Mouse (Mus musculus): Measurements from ENCODE around the gene Ppy. TPM values are rescaled to one million over a fixed set of nuclear protein-coding genes. Genes with fewer than 3 reads are reported as not detected.
A peak's percentile ranks its signal among the peaks of the same experiment; 100 is the strongest.

The Ppy gene
- total RNA-seq, 2 experiments from 2014 or later, result not detected

DNA sequence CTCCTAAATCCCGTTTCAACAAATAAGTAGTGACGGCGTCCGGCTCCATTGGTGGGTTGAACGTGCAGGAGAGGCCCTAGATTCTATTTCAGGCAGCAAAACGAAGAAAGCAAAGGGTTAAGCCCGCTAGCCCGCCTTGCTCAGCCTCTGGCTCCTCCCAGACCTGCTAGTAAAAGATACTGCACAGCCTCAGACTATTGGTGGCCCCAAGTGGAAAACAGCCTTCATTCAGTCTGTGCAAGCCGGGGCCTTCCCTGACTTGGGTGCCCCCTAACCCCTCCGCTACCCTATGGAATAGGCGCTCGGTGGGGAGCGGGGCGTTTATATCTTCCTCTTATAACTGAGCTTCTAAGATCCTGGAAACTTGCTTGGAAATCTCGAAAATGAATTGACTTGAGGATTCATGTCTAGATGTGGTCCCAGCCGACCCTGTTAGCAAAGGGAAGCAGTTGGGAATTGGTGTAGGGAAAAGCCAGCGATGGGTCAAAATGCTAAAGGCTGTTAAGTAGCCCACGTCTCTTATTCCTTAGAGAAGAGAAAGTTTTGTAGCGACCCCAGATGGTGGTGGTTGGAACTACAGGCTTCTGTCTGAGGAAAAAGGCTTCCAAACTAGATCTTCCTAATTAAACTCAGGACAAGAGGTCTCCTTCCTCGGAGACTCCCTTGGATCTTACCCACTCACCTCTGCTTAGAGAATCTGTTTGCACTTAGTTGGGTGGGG, 11.9 kb downstream of the Ppy start:
- intact Hi-C loops (cut with DNase I), result loop anchor here (2.0 kb wide), 1 partner anchor 28 kb away; no protein-coding TSS in a partner anchor
- DNase-seq, result peak; percentile 39 to 68

GRCm38 (mm10) chr11:102087931-102088898, 12.9 kb downstream of the Ppy start, which contains the start of gene Mpp2:
Mpp2 (minus strand) TSS chr11:102088515.
- intact Hi-C loops (cut with DNase I), result loop anchor here (2.0 kb wide), 1 partner anchor 27 kb away; no protein-coding TSS in a partner anchor
- peak; percentile 62 to 64 for DNase-seq

GRCm38 (mm10) chr11:102087081-102087751, 13.9 kb downstream of the Ppy start:
- intact Hi-C loops (cut with DNase I), result no loop called here
- DNase-seq, result peak; percentile 54 to 64

GRCm38 (mm10) chr11:102086331-102086730, 14.8 kb downstream of the Ppy start:
- DNase-seq, result no peak
- intact Hi-C loops (cut with DNase I), result no loop called here

DNA sequence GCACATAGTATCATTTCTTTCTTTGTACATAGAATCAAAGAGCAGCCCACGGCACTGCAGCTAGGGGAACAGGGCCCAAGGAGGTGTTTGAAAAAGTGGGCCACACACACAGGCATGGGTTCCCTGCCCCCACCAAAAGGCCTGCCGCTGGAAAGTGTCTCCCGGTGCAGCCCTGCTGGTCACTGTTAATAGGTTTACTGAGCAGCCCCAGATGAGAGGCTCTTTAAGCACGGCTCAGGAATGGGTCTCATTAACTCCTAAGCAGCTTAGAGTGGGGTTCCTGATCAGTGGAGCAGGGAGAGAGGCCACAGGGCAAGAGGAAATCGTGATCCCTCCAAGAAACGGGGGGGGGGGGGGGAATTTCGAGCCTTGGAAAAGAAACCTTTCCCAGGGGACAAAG, 17.0 kb downstream of the Ppy start:
- DNase-seq, result no peak
- intact Hi-C loops (cut with DNase I), result no loop called here

- no peak for DNase-seq
- intact Hi-C loops (cut with DNase I), result no loop called here
Observed at GRCm38 (mm10) chr11:102083193-102083592, 17.9 kb downstream of the Ppy start.

- peak; percentile 36 to 43 for DNase-seq
- intact Hi-C loops (cut with DNase I), result no loop called here
Observed at GRCm38 (mm10) chr11:102082322-102082721, 18.8 kb downstream of the Ppy start.

DNA sequence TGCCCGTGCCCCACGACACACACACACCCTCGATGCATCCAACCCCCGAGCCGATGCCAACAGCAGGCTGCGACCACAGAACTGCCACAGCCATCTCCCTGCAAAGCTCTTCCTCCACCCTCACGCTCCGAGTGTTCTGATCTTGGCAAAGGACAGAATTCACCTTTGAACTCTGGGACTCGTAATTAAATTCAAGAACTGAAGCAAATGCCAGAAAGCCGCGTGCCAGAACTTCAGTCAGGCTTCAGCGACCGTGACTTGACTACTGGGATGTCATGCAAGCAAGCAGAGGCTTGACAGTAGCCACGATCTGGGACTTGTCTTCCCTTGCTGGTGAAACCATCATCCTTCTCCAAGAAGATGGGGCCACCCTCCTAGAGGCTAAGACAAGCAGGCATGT, 27.4 kb downstream of the Ppy start:
- DNase-seq, result no peak
- intact Hi-C loops (cut with DNase I), result no loop called here

GRCm38 (mm10) chr11:102072729-102073128, 28.4 kb downstream of the Ppy start:
- intact Hi-C loops (cut with DNase I), result no loop called here
- DNase-seq, result no peak

DNA sequence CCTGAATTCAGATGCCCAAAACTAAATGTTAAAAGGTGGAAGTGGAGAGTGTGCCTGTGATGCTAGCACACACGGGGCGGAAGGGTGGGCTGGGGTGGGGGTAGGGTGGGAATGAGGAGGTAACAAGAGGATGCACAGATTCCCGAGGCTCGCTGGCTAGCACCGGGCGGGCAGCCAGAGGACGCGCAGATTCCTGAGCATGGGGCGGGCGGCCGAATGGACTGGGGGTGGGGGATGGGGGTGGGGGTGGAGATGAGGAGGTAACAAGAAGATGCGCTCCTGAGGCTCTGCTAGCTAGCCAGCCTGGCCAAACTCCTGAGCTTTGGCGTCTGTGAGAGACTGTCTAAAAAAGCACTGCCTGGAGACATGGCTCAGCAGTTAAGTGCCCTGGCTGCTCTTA, 30.7 kb downstream of the Ppy start:
- intact Hi-C loops (cut with DNase I), result no loop called here
- DNase-seq, result no peak

DNA sequence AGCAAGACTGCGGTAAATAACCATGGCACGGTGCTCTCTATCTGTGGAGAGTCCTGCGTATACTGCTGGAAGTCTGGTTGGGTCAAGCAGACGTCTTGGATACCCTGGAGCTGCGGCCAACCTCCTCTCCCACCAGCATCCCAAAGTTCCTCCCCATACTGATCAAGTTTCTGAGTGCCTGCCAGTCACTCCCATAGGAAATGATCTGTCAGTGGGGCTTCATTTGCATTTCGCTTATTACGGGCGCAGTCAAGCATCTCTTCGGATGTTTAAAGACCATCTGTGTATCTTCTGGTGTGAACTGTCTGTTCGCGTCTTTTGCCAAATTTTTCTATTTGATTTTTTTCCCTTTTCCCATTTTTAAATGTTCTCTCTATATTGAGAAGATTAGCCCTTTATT, 31.5 kb downstream of the Ppy start:
- intact Hi-C loops (cut with DNase I), result no loop called here
- no peak for DNase-seq

- intact Hi-C loops (cut with DNase I), result no loop called here
- DNase-seq, result no peak
Observed at GRCm38 (mm10) chr11:102068969-102069368, 32.1 kb downstream of the Ppy start.

DNA sequence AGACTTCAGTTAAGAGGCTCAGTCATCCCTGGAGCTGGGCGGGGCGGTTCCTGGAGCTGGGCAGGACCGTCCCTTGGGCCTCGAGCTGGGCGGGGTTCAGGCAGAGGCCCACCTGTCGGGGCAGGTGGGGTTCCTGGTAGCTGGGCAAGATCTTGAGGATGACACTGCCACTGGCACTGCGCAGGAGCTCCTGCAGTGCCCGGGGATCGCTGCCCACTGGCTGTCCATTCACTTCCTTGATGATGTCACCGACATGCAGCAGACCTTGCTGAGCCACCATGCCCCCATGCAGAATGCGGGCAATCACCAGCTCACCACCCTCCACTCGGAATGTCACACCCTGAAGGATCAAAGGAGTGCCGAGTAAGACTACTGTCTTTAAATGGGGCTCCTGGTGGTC, 38.0 kb downstream of the Ppy start:
- no peak for DNase-seq
- intact Hi-C loops (cut with DNase I), result loop anchor here (5.0 kb wide), 1 partner anchor 204 kb away; the partner anchor contains the start of gene Asb16

DNA sequence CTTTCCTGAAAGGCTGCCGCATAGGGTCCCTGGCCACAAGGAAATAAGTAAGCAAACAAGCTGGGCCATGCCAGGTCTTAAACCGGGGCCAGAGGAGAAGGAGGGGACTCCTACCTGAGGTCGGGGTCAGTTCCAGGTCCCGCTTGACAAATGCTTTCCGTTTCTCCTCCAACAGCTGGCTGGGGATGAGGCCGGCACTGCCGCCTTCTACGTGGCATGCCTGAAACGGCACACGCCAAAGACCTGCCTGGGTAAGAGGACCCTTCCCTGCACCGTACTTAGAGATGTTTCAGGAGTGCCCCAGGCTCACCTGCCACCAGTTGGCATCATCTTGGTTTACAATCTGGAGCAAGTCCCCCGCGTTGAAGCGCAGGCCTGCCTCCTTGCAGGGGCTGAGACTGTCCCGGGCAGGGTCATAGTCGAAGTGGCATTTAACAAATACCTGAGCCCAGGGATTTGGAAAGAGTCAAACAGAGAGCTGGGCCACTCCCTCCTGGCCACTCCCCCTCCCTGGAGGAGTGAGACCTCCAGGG, 39.1 kb downstream of the Ppy start:
- no peak for DNase-seq
- intact Hi-C loops (cut with DNase I), result loop anchor here (1.0 to 5.0 kb wide), 4 partner anchors 27 to 205 kb away; partner anchors contain the start of genes Asb16 and Mpp2

DNA sequence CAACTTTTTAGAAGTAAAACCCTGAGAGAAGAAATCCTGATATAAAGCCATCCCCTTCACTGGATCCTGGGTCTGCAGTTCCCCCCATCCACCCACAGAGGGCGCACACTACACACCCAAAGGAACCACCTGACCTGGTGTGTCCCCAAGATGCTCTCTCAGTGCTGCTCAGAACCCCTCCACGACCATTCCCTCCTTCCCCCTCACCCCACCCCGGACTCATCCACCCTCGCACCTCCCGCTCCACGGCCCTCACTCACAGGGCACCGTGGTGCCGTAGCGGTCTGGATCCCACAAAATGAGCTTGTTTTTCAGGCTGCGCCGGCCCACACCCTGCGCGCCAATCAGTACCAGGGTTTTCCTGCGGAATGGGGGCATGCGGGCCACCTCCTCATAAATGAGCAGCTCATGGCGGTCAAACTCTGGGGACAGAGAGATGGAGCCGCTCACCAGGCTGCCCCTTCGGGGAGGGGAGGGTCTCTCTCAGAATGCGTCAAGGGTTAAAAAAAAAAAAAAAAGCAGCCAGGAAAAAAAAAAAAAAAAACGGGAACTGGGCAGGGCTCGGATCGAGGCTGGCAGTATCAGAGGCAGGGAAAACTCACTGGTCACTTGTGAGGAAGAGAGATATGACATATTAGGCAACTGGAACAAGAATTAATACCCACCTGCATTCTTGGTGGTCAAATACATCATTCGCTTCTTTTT, 39.7 kb downstream of the Ppy start:
- DNase-seq, result peak; percentile 78
- intact Hi-C loops (cut with DNase I), result loop anchor here (1.0 to 5.0 kb wide), 4 partner anchors 27 to 206 kb away; partner anchors contain the start of genes Asb16 and Mpp2

DNA sequence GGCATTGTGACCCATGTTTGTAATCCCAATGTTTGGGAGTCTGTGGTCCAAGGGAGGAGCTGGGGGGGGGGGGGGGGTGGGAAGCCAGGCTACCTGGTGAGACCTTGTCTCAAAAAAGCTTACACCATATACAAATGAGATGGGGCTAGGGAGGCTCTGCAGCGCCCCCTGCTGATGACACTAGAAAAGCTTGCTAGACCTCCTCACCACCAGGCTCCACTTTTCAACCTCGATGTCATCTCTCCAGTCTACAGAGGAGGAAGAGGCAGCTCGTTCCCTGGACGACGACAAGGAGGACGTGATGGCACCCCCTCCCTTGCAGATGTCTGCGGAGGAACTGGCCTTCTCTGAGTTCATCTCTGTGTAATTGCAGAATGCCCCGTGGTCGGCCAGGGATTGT, 47.3 kb downstream of the Ppy start:
- DNase-seq, result peak; percentile 57 to 72
- intact Hi-C loops (cut with DNase I), result loop anchor here (2.0 kb wide), 1 partner anchor 69 kb away; the partner anchor contains the start of gene Cfap97d1

DNA sequence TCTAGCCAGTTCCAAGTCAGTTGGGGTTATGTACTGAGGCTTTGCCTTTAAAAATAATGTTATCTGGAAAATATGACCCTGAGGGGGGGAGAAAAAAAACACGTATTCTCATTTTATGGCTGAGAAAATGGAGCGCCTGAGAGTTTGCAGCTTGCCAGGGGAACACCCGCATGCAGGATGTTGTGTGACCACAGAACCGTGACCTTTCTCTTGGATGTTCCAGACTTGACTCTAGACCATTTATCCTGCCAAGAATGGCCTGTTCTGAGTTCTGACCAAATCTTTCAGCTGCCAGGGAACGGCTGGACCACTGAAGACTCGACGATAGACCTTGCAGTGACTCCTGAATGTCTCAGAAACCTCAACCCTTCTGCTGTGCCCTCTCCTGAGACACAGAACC, 47.9 kb downstream of the Ppy start:
- intact Hi-C loops (cut with DNase I), result loop anchor here (2.0 kb wide), 1 partner anchor 68 kb away; the partner anchor contains the start of gene Cfap97d1
- peak; percentile 49 to 58 for DNase-seq

DNA sequence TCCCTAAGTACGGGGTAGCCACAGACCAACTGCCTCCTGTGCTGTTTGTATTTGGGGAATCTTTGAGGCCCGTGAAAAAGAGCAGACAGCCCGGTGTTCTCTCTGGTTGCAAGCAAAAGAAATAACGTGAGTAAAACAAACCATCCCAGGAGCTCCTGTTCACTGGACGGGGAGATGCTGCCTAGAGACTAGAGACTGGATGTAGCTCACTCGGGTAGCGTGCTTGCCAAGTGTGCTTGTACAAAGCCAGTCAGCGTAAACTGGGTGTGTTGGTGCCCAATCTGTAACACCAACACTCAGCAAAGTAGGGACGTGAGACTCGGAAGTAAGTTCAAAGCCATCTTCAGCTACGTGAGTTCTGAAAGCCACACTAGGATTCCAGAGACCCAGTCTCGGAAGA, 48.4 kb downstream of the Ppy start:
- no peak for DNase-seq
- intact Hi-C loops (cut with DNase I), result loop anchor here (2.0 kb wide), 1 partner anchor 68 kb away; the partner anchor contains the start of gene Cfap97d1

DNA sequence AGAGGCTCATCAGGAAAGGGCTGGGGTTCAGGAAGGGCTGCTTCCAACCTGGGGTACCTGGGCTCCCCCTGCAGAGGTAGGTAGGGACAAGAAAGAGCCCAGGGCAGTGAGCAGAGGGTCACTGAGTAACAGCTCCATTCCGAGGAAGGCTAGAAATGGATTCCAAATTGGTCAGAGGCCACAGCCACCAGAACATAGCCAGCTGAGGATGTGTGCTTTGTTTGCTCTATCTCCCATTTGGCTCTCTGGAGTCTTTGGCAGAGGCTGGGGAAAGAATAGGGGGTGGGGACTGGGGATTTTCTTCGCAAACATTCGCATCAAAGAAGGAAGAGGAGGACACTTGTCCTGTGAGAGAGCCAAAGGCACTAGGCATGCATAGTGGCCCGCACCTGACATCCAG, 49.2 kb downstream of the Ppy start:
- peak; percentile 55 to 67 for DNase-seq

More for the DNA sequence above, 49.2 kb downstream of the Ppy start:
- intact Hi-C loops (cut with DNase I), result loop anchor here (2.0 kb wide), 1 partner anchor 67 kb away; the partner anchor contains the start of gene Cfap97d1
